Mouse (Mus musculus) heart, embryonic 12.5 days (tissue): ENCODE results near the gene Prom2. TPM values are rescaled to one million over a fixed set of nuclear protein-coding genes. Genes with fewer than 3 reads are reported as not detected.

Experiments
- ATAC-seq: fragments of 200-750 bp; cut with Nextera tagmentation; 2 replicates; pipeline ENCODE4 v1.8.0; 2017; ENCODE audit warnings: moderate TSS enrichment, moderate library complexity; ENCODE audit not compliant: insufficient number of reproducible peaks, low FRiP score
- H3K27ac ChIP-seq: fragments of 300-500 bp; sonication (generic); 2 replicates; pipeline ENCODE4 v1.5.1; 2016; ENCODE audit warnings: mild to moderate bottlenecking, moderate library complexity; ENCODE audit not compliant: poor library complexity, severe bottlenecking
- H3K27me3 ChIP-seq: fragments of 300-500 bp; sonication (generic); replicated peaks from 2 replicates; pipeline ENCODE4 v1.6.1; 2016; ENCODE audit warnings: mild to moderate bottlenecking, moderate library complexity
- H3K36me3 ChIP-seq: fragments of 300-500 bp; sonication (generic); 2 replicates; pipeline ENCODE4 v1.6.1; 2016; ENCODE audit warnings: mild to moderate bottlenecking, moderate library complexity
- H3K4me1 ChIP-seq: fragments of 300-500 bp; sonication (generic); replicated peaks from 2 replicates; pipeline ENCODE4 v1.6.1; 2016; ENCODE audit warnings: mild to moderate bottlenecking
- H3K4me2 ChIP-seq: fragments of 300-500 bp; sonication (generic); 2 replicates; pipeline ENCODE4 v1.6.1; 2016; ENCODE audit warnings: mild to moderate bottlenecking, moderate library complexity
- H3K4me3 ChIP-seq: fragments of 300-500 bp; sonication (generic); 2 replicates; pipeline ENCODE4 v1.5.1; 2016; ENCODE audit warnings: mild to moderate bottlenecking
- H3K9ac ChIP-seq: fragments of 300-500 bp; sonication (generic); 2 replicates; pipeline ENCODE4 v1.6.1; 2016; ENCODE audit warnings: mild to moderate bottlenecking, moderate library complexity
- H3K9me3 ChIP-seq: fragments of 300-500 bp; sonication (generic); replicated peaks from 2 replicates; pipeline ENCODE4 v1.6.1; 2016; ENCODE audit warnings: mild to moderate bottlenecking, moderate library complexity
- WGBS: fragments of 180-500 bp; shearing (Covaris S2); methylation state at CpG from one replicate; pipeline ENCODE4 v1.1.7; 2016; 5-methylcytosine and 5-hydroxymethylcytosine counted together
- polyA plus RNA-seq: library from polyadenylated mRNA; unstranded; fragments of >200 nt; fragmentation: Nextera tagmentation; extraction: Ambion mirVana; gene quantifications from 2 replicates; pipeline ENCODE4 v1.2.1, GENCODE M21; 2016

Prom2 gene
- polyA plus RNA-seq, 1 experiment from 2014 or later, result 0.19 TPM

DNA sequence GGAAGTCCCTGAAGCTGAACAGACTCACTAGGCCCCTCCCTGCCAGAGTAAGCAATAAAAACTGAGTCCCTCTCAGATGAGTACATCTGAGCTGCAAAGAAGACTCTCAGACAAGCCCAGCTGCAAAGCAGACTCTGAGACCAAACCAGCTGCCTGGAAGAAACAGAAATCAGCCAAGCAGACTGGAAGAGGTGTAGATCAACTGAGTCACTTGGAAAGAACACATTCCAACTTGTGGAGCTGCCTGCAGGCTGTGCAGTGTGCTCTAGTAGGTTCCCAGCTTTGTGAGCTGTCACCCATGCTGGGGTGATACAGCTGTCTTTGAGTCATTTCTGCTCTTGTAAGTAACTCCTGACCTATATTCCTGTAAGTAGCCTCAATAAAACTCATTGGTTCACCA is 8.4 kb upstream of the Prom2 start:
- no peak for ATAC-seq
- Histone ChIP-seq H3K4me3 (no peak overlapping the region), H3K27ac (no peak overlapping the region), H3K9me3 (no peaks in the 10 kb centered on the region), H3K4me2 (no peak overlapping the region), H3K36me3 (no peaks in the 10 kb centered on the region), H3K9ac (no peak overlapping the region), H3K27me3 (peaks cover 9% of the 10 kb centered on the region; the same call in 1 of the 2 replicates), H3K4me1 (no peaks in the 10 kb centered on the region)

DNA sequence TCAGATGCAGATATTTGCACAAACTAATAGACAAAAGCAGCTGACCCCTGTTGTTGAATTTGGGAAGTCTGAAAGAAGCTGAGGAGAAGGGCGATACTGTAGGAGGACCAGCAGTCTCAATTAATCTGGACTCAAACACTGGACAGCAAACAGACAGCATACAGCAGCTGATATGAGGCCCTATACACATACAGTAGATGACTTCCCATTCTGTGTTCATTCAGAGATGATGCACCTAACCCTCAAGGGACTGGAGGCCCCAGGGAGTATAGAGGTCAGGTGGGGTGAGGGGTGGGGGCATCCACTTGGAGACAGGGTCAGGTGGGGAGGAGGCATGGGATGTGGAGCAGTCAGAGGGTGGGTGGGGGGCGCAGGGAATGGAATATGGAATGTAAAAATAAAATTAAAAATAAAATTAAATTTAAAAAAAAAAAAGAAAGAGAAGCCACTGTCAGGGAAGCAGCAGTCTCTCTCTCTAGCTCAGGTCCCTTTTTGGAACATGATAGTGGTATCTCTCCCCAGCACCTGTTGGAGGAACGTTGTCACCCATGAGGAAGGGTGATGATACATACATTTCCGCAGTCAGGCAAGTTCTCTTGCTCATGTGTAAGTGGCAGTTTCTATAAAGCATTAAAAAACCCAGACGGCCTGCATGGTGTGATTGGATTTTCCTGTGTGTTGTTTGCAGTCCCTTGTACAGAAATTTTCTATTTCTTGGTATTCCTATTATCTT is 7.2 kb upstream of the Prom2 start:
- WGBS, result 62% methylated on average over 5 of the region's 5 CpGs
- H3K27ac ChIP-seq, result no peak overlapping the region
- H3K9me3 ChIP-seq, result no peaks in the 10 kb centered on the region
- H3K27me3 ChIP-seq, result peaks cover 18% of the 10 kb centered on the region
- H3K4me1 ChIP-seq, result no peaks in the 10 kb centered on the region
- H3K36me3 ChIP-seq, result no peaks in the 10 kb centered on the region
- no peak overlapping the region for H3K9ac ChIP-seq
- no peak overlapping the region for H3K4me3 ChIP-seq
- ATAC-seq, result no peak
- no peak overlapping the region for H3K4me2 ChIP-seq

DNA sequence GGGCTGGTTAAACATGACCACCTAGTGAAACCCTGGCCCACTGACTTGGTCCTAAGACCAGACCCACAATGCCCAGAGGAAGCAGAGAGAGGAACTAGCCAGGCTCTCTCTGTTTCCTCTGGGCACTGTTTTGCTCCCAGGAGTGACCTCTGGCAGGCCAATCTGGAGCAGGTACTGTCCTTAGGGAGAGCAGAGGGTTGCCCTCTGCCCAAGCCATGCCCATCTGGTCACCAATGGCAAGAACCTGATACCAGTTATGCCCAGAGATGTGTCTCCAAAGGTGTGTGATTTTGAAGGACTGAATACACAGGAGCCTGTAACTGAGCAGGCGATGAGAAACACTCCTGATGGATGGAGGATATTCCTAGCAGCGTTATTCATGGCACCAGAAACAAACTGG is 430 bp upstream of the Prom2 start:
- WGBS, result 73% methylated on average over 2 of the region's 2 CpGs
- Histone ChIP-seq H3K4me2 (no peak overlapping the region), H3K27ac (no peak overlapping the region), H3K4me1 (0 out of 2 replicates have a peak, but pooled peaks cover 6% of the 10 kb centered on the region), H3K36me3 (no peaks in the 10 kb centered on the region), H3K9ac (no peak overlapping the region), H3K9me3 (no peaks in the 10 kb centered on the region), H3K27me3 (peaks cover 84% of the 10 kb centered on the region), H3K4me3 (no peak overlapping the region)
- ATAC-seq, result no peak

GRCm38 (mm10) chr2:127539494-127539893 is 1.8 kb downstream of the Prom2 start:
- Histone ChIP-seq H3K36me3 (no peaks in the 10 kb centered on the region), H3K4me3 (no peak overlapping the region), H3K4me2 (no peak overlapping the region), H3K9me3 (no peaks in the 10 kb centered on the region), H3K9ac (no peak overlapping the region), H3K27me3 (peaks cover 97% of the 10 kb centered on the region), H3K27ac (no peak overlapping the region), H3K4me1 (0 out of 2 replicates have a peak, but pooled peaks cover 6% of the 10 kb centered on the region)
- ATAC-seq, result no peak
- WGBS, result 26% methylated on average over 4 of the region's 4 CpGs

GRCm38 (mm10) chr2:127537548-127537947 is 3.7 kb downstream of the Prom2 start:
- H3K27me3 ChIP-seq, result peaks cover 79% of the 10 kb centered on the region
- no peak overlapping the region for H3K27ac ChIP-seq
- WGBS, result 51% methylated on average over 3 of the region's 3 CpGs
- no peak overlapping the region for H3K4me3 ChIP-seq
- ATAC-seq, result no peak
- no peaks in the 10 kb centered on the region for H3K9me3 ChIP-seq
- no peaks in the 10 kb centered on the region for H3K36me3 ChIP-seq
- H3K4me2 ChIP-seq, result no peak overlapping the region
- 0 out of 2 replicates have a peak, but pooled peaks cover 6% of the 10 kb centered on the region for H3K4me1 ChIP-seq
- no peak overlapping the region for H3K9ac ChIP-seq

- H3K36me3 ChIP-seq, result no peaks in the 10 kb centered on the region
- no peaks in the 10 kb centered on the region for H3K9me3 ChIP-seq
- WGBS, result 71% methylated on average over 9 of the region's 9 CpGs
- H3K27ac ChIP-seq, result no peak overlapping the region
- ATAC-seq, result no peak
- no peaks in the 10 kb centered on the region for H3K4me1 ChIP-seq
- H3K4me2 ChIP-seq, result no peak overlapping the region
- no peak overlapping the region for H3K4me3 ChIP-seq
- no peak overlapping the region for H3K9ac ChIP-seq
- peaks cover 70% of the 10 kb centered on the region for H3K27me3 ChIP-seq
Observed at GRCm38 (mm10) chr2:127535363-127535762, 5.9 kb downstream of the Prom2 start.

DNA sequence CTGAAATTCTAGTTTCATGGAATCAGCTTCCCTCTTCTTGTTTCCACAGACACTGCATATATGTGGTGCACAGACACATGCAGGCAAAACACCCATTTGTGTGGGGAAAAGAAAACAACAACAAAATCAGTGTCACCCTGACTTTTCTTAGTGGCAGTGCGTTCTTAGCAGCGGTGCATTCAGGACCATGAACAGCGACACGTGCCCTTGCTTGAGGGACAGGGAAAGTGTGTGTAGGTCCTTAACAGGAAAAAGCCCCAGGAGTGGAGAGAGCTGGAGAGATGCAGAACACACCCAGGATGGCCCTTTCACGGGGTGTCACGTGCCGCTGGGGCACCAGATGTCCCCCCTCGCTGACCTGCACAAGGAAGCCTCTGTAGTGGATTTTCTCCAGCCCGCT is 8.9 kb downstream of the Prom2 start:
- no peaks in the 10 kb centered on the region for H3K4me1 ChIP-seq
- WGBS, result 10% methylated on average over 9 of the region's 9 CpGs
- no peak for ATAC-seq

DNA sequence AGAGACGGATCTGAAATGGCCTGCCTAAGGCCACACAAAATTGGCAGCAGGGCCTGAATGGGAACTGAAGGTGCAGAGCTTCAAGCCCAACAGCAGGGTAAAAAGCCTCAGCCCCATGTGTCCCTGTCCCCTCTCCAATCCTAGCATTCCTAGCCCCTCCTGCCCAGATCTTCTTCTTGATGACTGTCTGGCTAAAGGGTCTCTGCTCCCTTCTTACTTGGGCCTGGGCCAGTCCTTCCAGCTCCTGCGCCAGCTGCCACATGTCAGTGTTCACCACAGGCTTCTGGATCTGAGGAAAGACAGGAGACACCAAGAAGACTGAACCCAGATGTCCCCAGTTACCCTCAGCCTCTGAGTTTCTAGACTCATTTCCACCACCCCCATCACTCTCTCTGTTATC is 9.7 kb downstream of the Prom2 start:
- no peak for ATAC-seq
- H3K4me1 ChIP-seq, result no peaks in the 10 kb centered on the region
- 82% methylated on average over 2 of the region's 2 CpGs for WGBS
- H3K27ac ChIP-seq, result no peak overlapping the region
- H3K9me3 ChIP-seq, result no peaks in the 10 kb centered on the region
- peaks cover 38% of the 10 kb centered on the region for H3K27me3 ChIP-seq
- no peak overlapping the region for H3K4me2 ChIP-seq
- H3K9ac ChIP-seq, result no peak overlapping the region
- H3K36me3 ChIP-seq, result no peaks in the 10 kb centered on the region
- H3K4me3 ChIP-seq, result no peak overlapping the region

More for the DNA sequence above, 8.9 kb downstream of the Prom2 start:
- Histone ChIP-seq H3K36me3 (no peaks in the 10 kb centered on the region), H3K4me2 (no peak overlapping the region), H3K9me3 (no peaks in the 10 kb centered on the region), H3K4me3 (no peak overlapping the region), H3K9ac (no peak overlapping the region), H3K27me3 (peaks cover 46% of the 10 kb centered on the region), H3K27ac (no peak overlapping the region)

DNA sequence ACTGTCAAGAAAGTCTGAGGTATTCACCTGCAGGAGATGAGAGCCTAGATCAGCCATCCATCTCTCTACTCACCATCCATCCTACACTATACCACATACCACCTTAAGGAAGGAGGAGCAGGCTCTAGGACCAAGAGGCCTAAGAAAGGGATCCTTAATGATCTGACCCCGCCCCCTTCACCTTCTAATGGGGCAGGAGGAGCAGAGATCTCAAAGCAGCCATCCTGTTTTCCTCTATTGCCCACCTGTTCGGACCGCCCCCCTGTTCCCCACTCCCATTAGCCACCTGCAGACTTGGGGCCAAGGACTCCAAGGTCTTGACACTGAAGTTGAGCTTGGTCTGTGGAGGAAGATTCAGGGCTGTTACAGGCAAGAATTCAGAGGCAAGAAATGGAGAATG is 10.8 kb downstream of the Prom2 start:
- no peak overlapping the region for H3K4me2 ChIP-seq
- H3K4me1 ChIP-seq, result no peaks in the 10 kb centered on the region

DNA sequence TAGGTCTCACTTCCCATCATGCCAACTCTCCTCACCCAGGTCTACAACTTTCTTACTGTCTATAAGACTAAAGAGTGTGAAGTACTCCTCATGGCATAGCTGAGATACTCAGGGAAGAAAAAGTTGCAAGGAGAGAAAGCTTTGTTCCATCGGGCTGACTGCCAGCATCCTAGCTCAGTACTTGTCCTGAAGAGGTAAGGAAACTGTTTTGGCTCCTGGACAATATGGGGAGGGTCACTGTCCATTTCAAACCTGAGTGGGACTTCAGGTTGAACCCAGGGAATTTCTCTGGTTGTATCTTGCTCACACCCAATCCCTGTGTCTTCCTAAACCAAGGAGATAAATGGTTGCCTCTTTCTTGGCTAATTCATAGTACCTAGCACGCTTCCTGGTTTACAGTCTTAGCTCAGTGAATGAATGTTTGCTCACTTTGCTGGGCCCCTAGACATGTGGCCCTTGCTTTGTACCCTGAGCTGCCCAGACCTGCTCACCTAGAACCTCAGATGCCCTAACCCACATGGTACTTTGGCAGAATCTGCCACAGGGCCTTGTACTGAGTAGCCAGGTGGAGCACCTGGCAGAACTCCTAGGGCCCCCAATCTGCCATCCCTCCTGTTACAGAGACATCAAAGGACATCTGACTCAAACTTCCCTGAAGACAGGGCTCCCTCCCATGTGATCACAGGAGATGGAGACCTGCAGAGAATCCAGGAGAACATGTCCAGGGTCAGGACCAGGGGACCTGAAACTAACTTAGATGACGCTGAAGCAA is 16.1 kb downstream of the Prom2 start:
- ATAC-seq, result no peak
- Histone ChIP-seq H3K36me3 (no peaks in the 10 kb centered on the region), H3K27ac (no peak overlapping the region), H3K4me2 (no peak overlapping the region), H3K27me3 (peaks cover 18% of the 10 kb centered on the region), H3K9ac (no peak overlapping the region), H3K4me3 (no peak overlapping the region), H3K9me3 (no peaks in the 10 kb centered on the region), H3K4me1 (peaks cover 14% of the 10 kb centered on the region)
- 76% methylated on average over 3 of the region's 3 CpGs for WGBS

More for the DNA sequence above, 10.8 kb downstream of the Prom2 start:
- 65% methylated on average over 3 of the region's 3 CpGs for WGBS
- Histone ChIP-seq H3K36me3 (no peaks in the 10 kb centered on the region), H3K27ac (no peak overlapping the region), H3K4me3 (no peak overlapping the region), H3K9me3 (no peaks in the 10 kb centered on the region), H3K27me3 (peaks cover 26% of the 10 kb centered on the region), H3K9ac (no peak overlapping the region)
- no peak for ATAC-seq

- WGBS, result 45% methylated on average over 7 of the region's 7 CpGs
- Histone ChIP-seq H3K27me3 (peaks cover 22% of the 10 kb centered on the region), H3K27ac (no peak overlapping the region), H3K36me3 (no peaks in the 10 kb centered on the region), H3K4me1 (peaks cover 14% of the 10 kb centered on the region), H3K4me3 (no peak overlapping the region), H3K9ac (no peak overlapping the region), H3K9me3 (no peaks in the 10 kb centered on the region), H3K4me2 (no peak overlapping the region)
- ATAC-seq, result no peak
Observed at GRCm38 (mm10) chr2:127523950-127524729, 17.1 kb downstream of the Prom2 start.
